22 mouse cellular contexts compared by ENCODE assay signal in the genomic region with DNA sequence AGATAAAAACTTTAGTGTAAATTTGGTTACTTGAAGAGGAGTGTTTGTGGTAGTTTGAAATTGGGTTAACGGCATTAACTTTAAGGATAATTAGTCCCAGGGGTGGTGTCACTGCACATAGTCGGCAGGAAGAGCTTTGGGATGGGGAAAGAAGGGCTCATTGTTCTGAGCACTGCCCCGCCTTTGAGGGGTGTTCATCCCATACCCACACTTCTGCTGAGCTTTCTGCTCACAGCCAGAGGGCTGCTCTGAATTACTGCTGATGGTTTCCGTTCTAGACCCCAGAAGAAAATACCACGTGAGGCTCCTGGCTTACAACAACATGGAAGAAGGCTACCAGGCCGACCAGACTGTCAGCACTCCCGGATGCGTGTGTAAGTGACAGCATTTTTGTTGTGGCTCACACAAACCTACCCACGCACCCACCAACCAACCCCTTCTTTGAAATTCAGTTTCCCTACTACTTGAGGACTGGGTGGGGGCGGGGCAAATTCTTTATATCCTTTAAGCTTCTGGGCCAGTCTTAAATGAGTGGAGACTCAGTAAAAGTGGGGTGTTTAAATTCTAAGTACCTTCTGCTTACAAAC. TPM values are rescaled to one million over a fixed set of nuclear protein-coding genes. Genes with fewer than 3 reads are reported as not detected.
DNase-seq lines count a peak whose midpoint lies in the region; ATAC-seq and TF ChIP-seq lines count a peak whose summit lies in the region.
"Had no signal": no experiment of that assay in that cellular context is flagged by ENCODE, and none has a peak within 500 bp of the region (broad histone marks: within the 10 kb centered on the region; RNA-seq: fewer than 3 reads in every experiment).

No protein-coding gene starts in this region.

- H3K4me1 ChIP-seq in embryonic facial prominence, embryonic 11.5 days (ENCODE audit: control insufficient read depth, insufficient read depth, low read length), result no peaks in the 10 kb centered on the region
- peaks cover 8% of the 10 kb centered on the region for H3K4me1 ChIP-seq in thymus, adult 2 months (replicated peaks; ENCODE audit: control insufficient read depth, insufficient read depth, low read length)
- H3K4me1 ChIP-seq in kidney, adult 2 months (ENCODE audit: control insufficient read depth, insufficient read depth, low read length), result no peaks in the 10 kb centered on the region
- H3K4me1 ChIP-seq: forebrain, embryonic 12.5 days; heart, embryonic 15.5 days; megakaryocyte, embryonic 14.5 days had no signal

- H3K27me3 ChIP-seq in embryonic facial prominence, embryonic 11.5 days (ENCODE audit: control insufficient read depth, insufficient read depth, low read length), result no peaks in the 10 kb centered on the region
- H3K27me3 ChIP-seq in thymus, adult 2 months (ENCODE audit: control insufficient read depth, insufficient read depth, low read length), result no peaks in the 10 kb centered on the region
- H3K27me3 ChIP-seq in kidney, adult 2 months (replicated peaks; ENCODE audit: control insufficient read depth, insufficient read depth, low read length), result no peaks in the 10 kb centered on the region
- H3K27me3 ChIP-seq: forebrain, embryonic 12.5 days; heart, embryonic 15.5 days had no signal

- peaks cover 3% of the 10 kb centered on the region; the same call in 1 of the 2 replicates for H3K36me3 ChIP-seq in embryonic facial prominence, embryonic 11.5 days (replicated peaks; ENCODE audit: control insufficient read depth, insufficient read depth, low read depth, low read length)
- H3K36me3 ChIP-seq in thymus, adult 2 months (ENCODE audit: control insufficient read depth, insufficient read depth, low read length), result no peaks in the 10 kb centered on the region
- no peaks in the 10 kb centered on the region for H3K36me3 ChIP-seq in kidney, adult 2 months (ENCODE audit: control insufficient read depth, insufficient read depth, low read length)

- peak overlapping the region; percentile 22; the same call in 1 of the 2 replicates for H3K9ac ChIP-seq in embryonic facial prominence, embryonic 11.5 days (replicated peaks; ENCODE audit: low read length)
- H3K9ac ChIP-seq: forebrain, embryonic 12.5 days; heart, embryonic 15.5 days had no signal

- H3K4me3 ChIP-seq in embryonic facial prominence, embryonic 11.5 days (ENCODE audit: low read depth, low read length), result no peak overlapping the region
- no peak overlapping the region for H3K4me3 ChIP-seq in thymus, adult 2 months (ENCODE audit: control insufficient read depth, insufficient read depth, low read length)
- H3K4me3 ChIP-seq in kidney, adult 2 months (ENCODE audit: insufficient read depth, low read depth, low read length), result no peak overlapping the region
- H3K4me3 ChIP-seq: forebrain, embryonic 12.5 days; heart, embryonic 15.5 days; megakaryocyte, embryonic 14.5 days had no signal

- peak; percentile 54; the same call in 1 of the 2 replicates for ATAC-seq in embryonic facial prominence, embryonic 11.5 days (replicated peaks; ENCODE audit: insufficient number of reproducible peaks, low FRiP score, low TSS enrichment, low read depth)
- ATAC-seq: hindbrain, embryonic 16.5 days had no signal

- no peak for TF ChIP-seq CTCF in thymus, adult 2 months (IDR thresholded peaks at IDR 0.05; ENCODE audit: borderline replicate concordance, control insufficient read depth, extremely low read depth, insufficient read depth, low read length, poor library complexity)
- TF ChIP-seq CTCF in kidney, adult 2 months (conservative IDR thresholded peaks at IDR 0.05; ENCODE audit: insufficient read depth, insufficient read length, low read depth, low read length), result no peak

- 40% methylated on average over 10 of the region's 10 CpGs for WGBS in embryonic facial prominence, embryonic 11.5 days
- 18% methylated on average over 10 of the region's 10 CpGs for WGBS in thymus, adult 2 months
- 80% methylated on average over 10 of the region's 10 CpGs for WGBS in kidney, adult 2 months

- H3K27ac ChIP-seq in embryonic facial prominence, embryonic 11.5 days (replicated peaks; ENCODE audit: low read depth, low read length), result no peak overlapping the region
- H3K27ac ChIP-seq in thymus, adult 2 months (ENCODE audit: control insufficient read depth, insufficient read depth, low read length), result peak overlapping the region; percentile 47; the same call in 1 of the 2 replicates
- no peak overlapping the region for H3K27ac ChIP-seq in kidney, adult 2 months (ENCODE audit: insufficient read depth, low read depth, low read length)
- H3K27ac ChIP-seq: forebrain, embryonic 12.5 days; heart, embryonic 15.5 days; stomach, postnatal 0 days had no signal

- H3K9me3 ChIP-seq in embryonic facial prominence, embryonic 11.5 days (replicated peaks; ENCODE audit: control insufficient read depth, low read length), result no peaks in the 10 kb centered on the region
- H3K9me3 ChIP-seq: forebrain, embryonic 12.5 days; heart, embryonic 15.5 days had no signal

- no peak for TF ChIP-seq POLR2A in thymus, adult 2 months (IDR thresholded peaks at IDR 0.05; ENCODE audit: control insufficient read depth, extremely low read depth, insufficient read depth, low read length, poor library complexity)
- TF ChIP-seq POLR2A in kidney, adult 2 months (IDR thresholded peaks at IDR 0.05; ENCODE audit: low read depth, low read length), result no peak

- DNase-seq in embryo, embryonic 10 days (ENCODE audit: low spot score), result peak; percentile 49
- no peak for DNase-seq in embryo, embryonic 9.5 days (ENCODE audit: extremely low spot score)
- peak; percentile 61 for DNase-seq in CD4-positive helper T cell, adult 2 months (ENCODE audit: low read depth, low spot score)
- DNase-seq in embryonic facial prominence, embryonic 11.5 days (ENCODE audit: low spot score), result peak; percentile 67
- DNase-seq in thymus, adult 2 months, result peak; percentile 21
- DNase-seq in adrenal gland, adult 2 months, result no peak
- no peak for DNase-seq in left cerebral cortex, adult 18-20 months (ENCODE audit: low spot score in 2 of 2)
- DNase-seq in kidney, adult 2 months, result no peak
- DNase-seq: adrenal gland, adult 8-10 months; gastrocnemius, postnatal 14 days; heart, postnatal 4 days; kidney, adult 18-20 months; layer of hippocampus, postnatal 36 days; lung, adult 18-20 months; lung, postnatal 14 days; right cerebral cortex, postnatal 4 days had no signal

- H3K4me2 ChIP-seq in embryonic facial prominence, embryonic 11.5 days (ENCODE audit: low read depth, low read length), result no peak overlapping the region
- H3K4me2 ChIP-seq: forebrain, embryonic 12.5 days; heart, embryonic 15.5 days; liver, embryonic 11.5 days had no signal

RNA-seq across cellular contexts. Expression of a gene that starts 34.9 kb away (rescaled TPM):
- 10.7 and 12.7 TPM in 2 replicates for polyA plus RNA-seq in embryonic facial prominence, embryonic 11.5 days (2014; fragmentation: Nextera tagmentation; extraction: Ambion mirVana)
- 0.27 and 0.38 TPM in 2 replicates for polyA plus RNA-seq in thymus, adult 2 months (2012; rRNA removed)
- total RNA-seq in adrenal gland, adult 2 months (2021), result 1 to 10 TPM; 2.8 to 5.1 TPM
- polyA plus RNA-seq in adrenal gland, adult 2 months (2012; rRNA removed), result 0.53 and 0.77 TPM in 2 replicates
- 10 to 100 TPM; 18.6 to 19.5 TPM for total RNA-seq in left cerebral cortex, adult 18-20 months (2021)
- 0.22 and 0.38 TPM in 2 replicates for polyA plus RNA-seq in kidney, adult 2 months (2012; rRNA removed)

Comparison
In these comparisons a context has a peak if more than half of its experiments do, and no peak if none do; other contexts are left out.
1. DNase-seq: peak in embryo, embryonic 10 days (single experiment), CD4-positive helper T cell, adult 2 months (single experiment), embryonic facial prominence, embryonic 11.5 days (single experiment) and thymus, adult 2 months (single experiment); none in embryo, embryonic 9.5 days (single experiment), adrenal gland, adult 2 months (single experiment), left cerebral cortex, adult 18-20 months (0 of 2) and kidney, adult 2 months (single experiment).